Comparison of ENCODE assay signal across 1 mouse cellular context in the genomic region with DNA sequence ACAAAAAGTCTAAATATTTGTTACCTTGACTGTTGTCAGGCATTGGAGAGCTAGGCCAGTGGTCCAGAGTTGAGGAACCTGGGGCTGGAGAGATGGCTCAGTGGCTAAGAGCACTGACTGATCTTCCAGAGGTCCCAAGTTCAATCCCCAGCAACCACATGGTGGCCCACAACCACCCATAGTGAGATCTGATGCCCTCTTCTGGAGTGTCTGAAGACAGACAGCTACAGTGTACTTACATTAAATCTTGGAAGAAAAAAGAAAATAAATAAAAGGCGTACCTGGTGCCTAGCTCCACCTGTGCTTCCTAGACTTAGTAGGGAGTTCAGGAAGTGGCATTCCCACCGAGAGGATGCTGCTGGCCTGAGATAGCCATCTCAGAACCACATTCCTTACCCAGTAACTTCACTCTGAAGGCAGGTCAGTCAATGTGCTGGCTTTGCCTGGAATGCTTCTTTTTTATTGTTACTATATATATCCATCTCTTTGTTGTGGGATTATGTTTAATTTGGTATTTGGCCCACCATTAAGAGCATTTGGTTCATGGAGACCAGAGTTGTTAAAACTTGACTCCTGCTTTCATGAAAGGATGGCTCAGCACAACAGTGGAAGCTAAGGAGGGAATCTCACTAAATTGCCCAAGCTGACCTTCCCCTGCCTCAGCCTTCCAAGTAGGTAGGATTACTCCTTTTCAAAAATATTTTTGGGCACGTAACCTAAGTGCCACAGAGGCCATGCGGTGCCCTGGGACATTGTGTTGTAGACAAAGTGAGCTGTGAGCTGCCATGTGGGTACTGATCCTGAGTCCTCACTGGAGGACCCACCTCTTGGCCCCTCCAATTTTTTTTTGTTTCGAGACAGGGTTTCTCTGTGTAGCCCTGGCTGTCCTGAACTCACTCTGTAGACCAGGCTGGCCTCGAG.
TF ChIP-seq lines count a peak whose summit lies in the region.

No protein-coding gene starts in this region.

TF ChIP-seq in myocyte, 11 proteins besides CTCF, POLR2A, EP300 and RAD21 (continued from another document):
- TF ChIP-seq POLR2AphosphoS2 (IDR thresholded peaks at IDR 0.05; ENCODE audit: insufficient read length, low read depth): peak; percentile 88
